9 mouse cellular contexts compared by ENCODE assay signal in the genomic region with DNA sequence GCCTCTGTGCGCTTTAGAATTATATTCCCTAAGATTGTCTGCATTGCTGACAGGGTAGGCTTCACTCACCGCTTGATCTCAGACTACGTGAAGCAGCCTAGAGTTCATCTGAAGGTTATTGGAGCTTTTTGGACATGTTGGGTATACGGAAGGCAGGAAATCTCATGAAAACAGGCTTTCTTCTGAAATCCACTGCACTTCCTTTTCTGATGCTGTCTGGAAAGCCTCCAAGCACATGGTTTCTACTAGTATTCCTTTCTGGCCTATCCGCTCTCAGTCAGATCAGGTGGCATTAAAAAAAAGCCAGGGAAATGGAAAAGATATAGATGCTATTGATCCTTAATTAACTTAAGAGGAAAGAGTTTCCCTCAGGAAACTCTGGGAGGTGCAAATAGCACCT.
DNase-seq lines count a peak whose midpoint lies in the region; ATAC-seq and TF ChIP-seq lines count a peak whose summit lies in the region.
"Had no signal": no experiment of that assay in that cellular context is flagged by ENCODE, and none has a peak within 500 bp of the region (broad histone marks: within the 10 kb centered on the region; RNA-seq: fewer than 3 reads in every experiment).

No protein-coding gene starts in this region.

- H3K27ac ChIP-seq in kidney, adult 2 months (ENCODE audit: insufficient read depth, low read depth, low read length), result no peak overlapping the region; the same call in 1 of the 2 replicates
- no peak overlapping the region for H3K27ac ChIP-seq in embryonic facial prominence, embryonic 10.5 days (replicated peaks)
- no peak overlapping the region; the same call in 1 of the 2 replicates for H3K27ac ChIP-seq in hindbrain, postnatal 0 days
- H3K27ac ChIP-seq in midbrain, embryonic 15.5 days, result no peak overlapping the region
- no peak overlapping the region for H3K27ac ChIP-seq in cerebellum, adult 2 months (ENCODE audit: insufficient read depth, low read length)

- no peak for TF ChIP-seq POLR2A in kidney, adult 2 months (IDR thresholded peaks at IDR 0.05; ENCODE audit: low read depth, low read length)
- TF ChIP-seq POLR2A in cerebellum, adult 2 months (IDR thresholded peaks at IDR 0.05; ENCODE audit: borderline replicate concordance, insufficient read depth, low read length), result no peak

- H3K4me2 ChIP-seq in hindbrain, postnatal 0 days (ENCODE audit: low read depth, low read length), result peak overlapping the region; percentile 88
- 0 out of 2 replicates have a peak overlapping the region, but pooled peaks have one; percentile 4 for H3K4me2 ChIP-seq in midbrain, embryonic 15.5 days

- no peak overlapping the region for H3K9ac ChIP-seq in hindbrain, postnatal 0 days (replicated peaks; ENCODE audit: low read length)
- H3K9ac ChIP-seq in midbrain, embryonic 15.5 days, result no peak overlapping the region

- 59% methylated on average over 5 of the region's 5 CpGs for WGBS in kidney, adult 2 months
- 76% methylated on average over 5 of the region's 5 CpGs for WGBS in embryonic facial prominence, embryonic 10.5 days
- 73% methylated on average over 5 of the region's 5 CpGs for WGBS in hindbrain, postnatal 0 days
- 85% methylated on average over 5 of the region's 5 CpGs for WGBS in midbrain, embryonic 15.5 days
- WGBS in cerebellum, adult 2 months, result 86% methylated on average over 5 of the region's 5 CpGs

- peaks cover 5% of the 10 kb centered on the region; the same call in 1 of the 2 replicates for H3K4me1 ChIP-seq in kidney, adult 2 months (ENCODE audit: control insufficient read depth, insufficient read depth, low read length)
- H3K4me1 ChIP-seq in embryonic facial prominence, embryonic 10.5 days, result peaks cover 48% of the 10 kb centered on the region
- H3K4me1 ChIP-seq in hindbrain, postnatal 0 days (ENCODE audit: insufficient read depth, low read length), result 0 out of 2 replicates have a peak, but pooled peaks cover 3% of the 10 kb centered on the region
- H3K4me1 ChIP-seq in midbrain, embryonic 15.5 days, result peaks cover 7% of the 10 kb centered on the region; the same call in 1 of the 2 replicates
- peaks cover 8% of the 10 kb centered on the region; the same call in 1 of the 2 replicates for H3K4me1 ChIP-seq in cerebellum, adult 2 months (ENCODE audit: control insufficient read depth, insufficient read depth, low read length)

- H3K36me3 ChIP-seq in kidney, adult 2 months (ENCODE audit: control insufficient read depth, insufficient read depth, low read length), result no peaks in the 10 kb centered on the region
- no peaks in the 10 kb centered on the region for H3K36me3 ChIP-seq in embryonic facial prominence, embryonic 10.5 days (replicated peaks)
- H3K36me3 ChIP-seq in hindbrain, postnatal 0 days (ENCODE audit: insufficient read depth, low read length), result no peaks in the 10 kb centered on the region
- no peaks in the 10 kb centered on the region for H3K36me3 ChIP-seq in midbrain, embryonic 15.5 days (replicated peaks)

- H3K9me3 ChIP-seq in embryonic facial prominence, embryonic 10.5 days, result no peaks in the 10 kb centered on the region
- H3K9me3 ChIP-seq in hindbrain, postnatal 0 days (ENCODE audit: low read length), result no peaks in the 10 kb centered on the region
- no peaks in the 10 kb centered on the region for H3K9me3 ChIP-seq in midbrain, embryonic 15.5 days

- H3K4me3 ChIP-seq in kidney, adult 2 months (ENCODE audit: insufficient read depth, low read depth, low read length), result no peak overlapping the region
- H3K4me3 ChIP-seq in embryonic facial prominence, embryonic 10.5 days, result peak overlapping the region; percentile 69
- 0 out of 2 replicates have a peak overlapping the region, but pooled peaks have one; percentile 59 for H3K4me3 ChIP-seq in hindbrain, postnatal 0 days (ENCODE audit: low read length)
- no peak overlapping the region for H3K4me3 ChIP-seq in midbrain, embryonic 15.5 days
- no peak overlapping the region for H3K4me3 ChIP-seq in cerebellum, adult 2 months (replicated peaks; ENCODE audit: insufficient read depth, low read depth, low read length)

- no peak for TF ChIP-seq CTCF in kidney, adult 2 months (conservative IDR thresholded peaks at IDR 0.05; ENCODE audit: insufficient read depth, insufficient read length, low read depth, low read length)
- no peak for TF ChIP-seq CTCF in hindbrain, postnatal 0 days (IDR thresholded peaks at IDR 0.05; ENCODE audit: low read depth)
- no peak for TF ChIP-seq CTCF in cerebellum, adult 2 months (IDR thresholded peaks at IDR 0.05; ENCODE audit: borderline replicate concordance, insufficient read depth, low read depth, low read length)

- DNase-seq in kidney, adult 2 months, result peak; percentile 44
- no peak for DNase-seq in kidney, adult 8-10 months
- no peak for DNase-seq in embryonic facial prominence, embryonic 10.5 days (ENCODE audit: low spot score)
- DNase-seq in hindbrain, postnatal 0 days (ENCODE audit: low spot score), result peak; percentile 9
- DNase-seq in layer of hippocampus, postnatal 36 days, result no peak
- no peak for DNase-seq in ovary, postnatal 10 days (ENCODE audit: low spot score)
- DNase-seq in cerebellum, adult 2 months, result no peak
- DNase-seq: cerebellum, adult 8-10 months had no signal

- no peaks in the 10 kb centered on the region for H3K27me3 ChIP-seq in kidney, adult 2 months (replicated peaks; ENCODE audit: control insufficient read depth, insufficient read depth, low read length)
- H3K27me3 ChIP-seq in embryonic facial prominence, embryonic 10.5 days (replicated peaks; ENCODE audit: low read depth, poor library complexity, severe bottlenecking), result no peaks in the 10 kb centered on the region
- no peaks in the 10 kb centered on the region for H3K27me3 ChIP-seq in hindbrain, postnatal 0 days (ENCODE audit: insufficient read depth, low read length)
- no peaks in the 10 kb centered on the region for H3K27me3 ChIP-seq in midbrain, embryonic 15.5 days (replicated peaks)
- no peaks in the 10 kb centered on the region for H3K27me3 ChIP-seq in cerebellum, adult 2 months (ENCODE audit: control insufficient read depth, insufficient read depth, low read length)

- ATAC-seq in hindbrain, postnatal 0 days, result no peak
- ATAC-seq in midbrain, embryonic 15.5 days (replicated peaks), result no peak

Comparison
In these comparisons a context has a peak if more than half of its experiments do, and no peak if none do; other contexts are left out.
1. DNase-seq: peak in kidney, adult 2 months (single experiment) and hindbrain, postnatal 0 days (single experiment); none in kidney, adult 8-10 months (0 of 2), embryonic facial prominence, embryonic 10.5 days (single experiment), layer of hippocampus, postnatal 36 days (0 of 2), ovary, postnatal 10 days (single experiment) and cerebellum, adult 2 months (0 of 2).
2. H3K4me3 ChIP-seq: peak in embryonic facial prominence, embryonic 10.5 days (single experiment) and hindbrain, postnatal 0 days (single experiment); none in kidney, adult 2 months (single experiment), midbrain, embryonic 15.5 days (single experiment) and cerebellum, adult 2 months (single experiment).